Comparison of ENCODE assay signal across 18 mouse cellular contexts in genomic region chr10:8415474-8415873, GRCm38 (mm10).
"Had no signal": no experiment of that assay in that cellular context is flagged by ENCODE, and none has a peak within 500 bp of the region (broad histone marks: within the 10 kb centered on the region; RNA-seq: fewer than 3 reads in every experiment).

No protein-coding gene starts in this region.

- H3K9ac ChIP-seq: liver, embryonic 13.5 days; midbrain, embryonic 13.5 days; neural tube, embryonic 12.5 days; neural tube, embryonic 15.5 days; stomach, embryonic 15.5 days had no signal

- H3K27me3 ChIP-seq: liver, embryonic 13.5 days; midbrain, embryonic 13.5 days; neural tube, embryonic 12.5 days; neural tube, embryonic 15.5 days; stomach, embryonic 15.5 days had no signal

- ATAC-seq: intestine, embryonic 16.5 days; midbrain, embryonic 13.5 days; midbrain, embryonic 16.5 days had no signal

- H3K4me1 ChIP-seq: liver, embryonic 13.5 days; midbrain, embryonic 13.5 days; neural tube, embryonic 12.5 days; stomach, embryonic 15.5 days had no signal

- H3K4me3 ChIP-seq: left cerebral cortex, adult 2 months; liver, embryonic 13.5 days; midbrain, embryonic 13.5 days; neural tube, embryonic 12.5 days; neural tube, embryonic 15.5 days; stomach, embryonic 15.5 days had no signal

- H3K4me2 ChIP-seq: liver, embryonic 13.5 days; midbrain, embryonic 13.5 days; neural tube, embryonic 12.5 days; neural tube, embryonic 15.5 days; stomach, embryonic 15.5 days had no signal

- H3K36me3 ChIP-seq: liver, embryonic 13.5 days; midbrain, embryonic 13.5 days; neural tube, embryonic 12.5 days; neural tube, embryonic 15.5 days; stomach, embryonic 15.5 days had no signal

- H3K27ac ChIP-seq: kidney, postnatal 0 days; left cerebral cortex, adult 2 months; liver, embryonic 13.5 days; macrophage; midbrain, embryonic 13.5 days; neural tube, embryonic 12.5 days; neural tube, embryonic 15.5 days; stomach, embryonic 15.5 days had no signal

- H3K9me3 ChIP-seq: liver, embryonic 13.5 days; midbrain, embryonic 13.5 days; neural tube, embryonic 12.5 days; neural tube, embryonic 15.5 days; stomach, embryonic 15.5 days had no signal

- DNase-seq: kidney, adult 18-20 months; kidney, postnatal 36 days; layer of hippocampus, postnatal 36 days; liver, embryonic 13.5 days; lung, adult 2 months; right cerebral cortex, adult 18-20 months; right cerebral cortex, postnatal 14 days; spleen, adult 18-20 months; thymus, postnatal 25 days had no signal
